Mouse (Mus musculus): ENCODE measurements at regions not wholly inside any gene's neighbourhood (a gene's known extent, or its start where the extent isn't known, plus 50 kb on each side); places are given as distances from the start of the nearest gene placed in this dataset.
A peak's percentile ranks its signal among the peaks of the same experiment; 100 is the strongest.

DNA sequence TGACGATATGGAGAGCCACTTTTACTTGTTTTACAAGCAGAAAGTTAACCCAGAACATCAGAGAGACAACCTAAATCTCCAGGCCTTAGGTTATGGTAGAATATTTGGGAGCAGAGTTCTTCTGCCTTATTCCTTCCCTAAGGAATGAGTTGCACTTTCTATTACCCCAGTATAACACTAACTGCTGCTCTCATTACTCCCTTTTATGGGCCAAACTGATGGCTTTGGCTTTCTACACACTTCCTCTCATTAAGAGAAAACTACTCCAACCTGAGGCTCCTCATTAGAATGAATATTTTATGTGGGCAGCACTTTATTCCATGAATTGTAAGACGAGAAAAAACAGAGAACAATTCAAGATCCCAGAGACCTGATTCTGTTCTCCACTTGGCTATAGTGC, 289.0 kb upstream of the Tnc start:
- intact Hi-C loops (cut with DNase I), result no loop called here
- no peak for DNase-seq (ENCODE audit: extremely low spot score in 1 of 2, low spot score in 2 of 2)

DNA sequence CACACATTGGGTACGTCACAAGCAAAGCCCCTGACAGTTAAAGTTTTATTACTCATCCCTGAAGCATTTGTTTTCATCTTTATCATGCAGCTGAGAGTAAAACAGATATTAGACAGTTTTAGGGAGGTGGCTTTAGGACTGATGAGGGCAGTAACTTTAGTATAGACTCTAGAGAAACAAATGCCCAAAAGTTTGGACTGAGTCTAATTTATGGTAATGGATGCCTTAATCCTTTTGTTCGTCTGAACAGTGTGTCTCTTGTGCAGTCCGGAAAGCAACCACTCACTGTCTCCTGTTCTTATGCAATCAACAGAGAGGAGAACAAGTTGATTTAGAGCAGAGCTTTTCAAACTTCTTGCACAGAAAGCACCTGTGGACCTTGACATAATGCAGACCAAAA, 283.4 kb upstream of the Tnc start:
- DNase-seq (ENCODE audit: extremely low spot score in 1 of 2, low spot score in 2 of 2), result no peak
- intact Hi-C loops (cut with DNase I), result no loop called here

GRCm38 (mm10) chr4:64324391-64324790, 277.6 kb upstream of the Tnc start:
- no peak for DNase-seq (ENCODE audit: extremely low spot score in 1 of 2, low spot score in 2 of 2)
- intact Hi-C loops (cut with DNase I), result no loop called here

GRCm38 (mm10) chr4:64316553-64317347, 269.9 kb upstream of the Tnc start:
- intact Hi-C loops (cut with DNase I), result no loop called here
- DNase-seq (ENCODE audit: extremely low spot score in 1 of 2, low spot score in 2 of 2), result no peak

GRCm38 (mm10) chr4:64296941-64297340, 250.1 kb upstream of the Tnc start:
- DNase-seq (ENCODE audit: extremely low spot score in 1 of 2, low spot score in 2 of 2), result no peak
- intact Hi-C loops (cut with DNase I), result no loop called here

- DNase-seq (ENCODE audit: extremely low spot score in 1 of 2, low spot score in 2 of 2), result peak; percentile 16 to 40
- intact Hi-C loops (cut with DNase I), result no loop called here
These were observed 235.7 kb upstream of the Tnc start for GRCm38 (mm10) chr4:64282471-64282870.

DNA sequence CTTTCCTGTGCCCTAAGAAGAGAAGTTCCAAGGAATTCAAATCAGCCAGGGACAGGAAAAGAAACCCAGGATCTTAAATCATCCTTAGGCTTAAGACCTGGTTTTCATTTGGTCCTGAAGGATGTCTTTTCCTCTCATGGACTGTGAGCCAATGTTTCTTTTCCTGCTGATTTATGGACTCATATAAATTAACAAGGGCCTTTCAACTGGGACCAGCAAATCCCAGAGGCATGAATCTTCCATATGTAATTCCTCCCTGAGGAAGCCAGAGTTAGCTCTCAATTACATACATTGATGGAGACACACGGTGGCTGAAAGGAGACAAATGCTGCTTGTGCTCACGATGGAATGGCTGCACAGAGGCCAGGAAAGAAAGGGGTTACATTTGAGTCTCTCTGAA, 230.2 kb upstream of the Tnc start:
- DNase-seq (ENCODE audit: extremely low spot score in 1 of 2, low spot score in 2 of 2), result no peak

GRCm38 (mm10) chr4:64274291-64274960, 227.6 kb upstream of the Tnc start:
- DNase-seq (ENCODE audit: extremely low spot score in 1 of 2, low spot score in 2 of 2), result no peak
- intact Hi-C loops (cut with DNase I), result loop anchor here (10.0 kb wide), 1 partner anchor 210 kb away; no protein-coding TSS in a partner anchor

More for the DNA sequence above, 230.2 kb upstream of the Tnc start:
- intact Hi-C loops (cut with DNase I), result loop anchor here (10.0 kb wide), 1 partner anchor 208 kb away; no protein-coding TSS in a partner anchor

GRCm38 (mm10) chr4:64269846-64270245, 223.0 kb upstream of the Tnc start:
- intact Hi-C loops (cut with DNase I), result loop anchor here (10.0 kb wide), 1 partner anchor 215 kb away; no protein-coding TSS in a partner anchor
- no peak for DNase-seq (ENCODE audit: extremely low spot score in 1 of 2, low spot score in 2 of 2)

DNA sequence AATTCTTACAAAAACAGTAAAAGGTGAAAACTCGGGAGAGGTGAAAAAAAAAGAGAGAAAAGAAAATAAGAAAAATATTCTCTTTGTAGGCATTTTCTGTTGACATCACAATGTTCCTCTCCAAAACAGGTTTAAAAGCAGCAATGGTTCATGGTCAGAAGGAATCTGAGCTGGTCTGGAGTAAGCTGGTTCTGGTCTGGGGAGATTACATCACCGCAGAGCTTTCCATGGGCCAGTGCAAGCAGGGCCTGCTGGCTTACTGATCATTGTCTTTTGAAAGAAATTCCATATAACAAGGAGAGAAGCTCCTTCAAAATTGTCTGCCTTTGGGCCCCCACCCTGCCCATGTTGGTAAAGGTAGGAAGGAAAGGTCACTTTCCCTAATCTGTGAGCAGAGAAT, 222.3 kb upstream of the Tnc start:
- intact Hi-C loops (cut with DNase I), result no loop called here
- no peak for DNase-seq (ENCODE audit: extremely low spot score in 1 of 2, low spot score in 2 of 2)

DNA sequence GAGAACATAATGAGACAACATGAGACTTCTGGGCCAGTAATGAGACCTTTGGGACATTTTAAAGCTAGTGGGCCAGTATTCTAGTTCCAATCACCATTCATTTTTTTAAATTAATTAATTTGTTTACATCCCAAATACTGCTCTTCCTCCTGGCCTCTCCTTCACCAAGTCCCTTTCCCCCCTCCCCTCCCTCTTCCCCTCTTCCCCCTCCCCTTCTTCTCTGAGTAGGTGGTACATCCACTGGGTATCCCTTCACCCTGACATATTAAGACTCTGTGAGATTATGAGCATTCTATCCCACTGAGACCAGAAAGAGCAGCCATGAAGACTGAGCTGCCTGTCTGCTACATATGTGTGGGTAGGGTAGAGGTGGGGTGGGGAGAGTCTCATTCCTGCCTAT, 213.7 kb upstream of the Tnc start:
- intact Hi-C loops (cut with DNase I), result no loop called here
- DNase-seq (ENCODE audit: extremely low spot score in 1 of 2, low spot score in 2 of 2), result no peak

DNA sequence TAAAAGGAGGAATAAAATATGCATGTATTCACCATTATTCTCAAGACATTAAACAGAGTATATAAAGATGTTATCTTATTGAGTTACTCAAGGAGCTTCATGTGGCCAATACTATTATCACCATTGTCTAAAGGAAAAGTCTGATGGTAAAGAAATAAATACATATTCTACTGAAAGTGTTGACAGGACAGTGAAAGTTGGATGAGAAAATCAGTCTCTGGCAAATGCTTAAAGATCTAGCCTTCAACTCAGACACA, 213.3 kb upstream of the Tnc start:
- no peak for DNase-seq (ENCODE audit: extremely low spot score in 1 of 2, low spot score in 2 of 2)
- intact Hi-C loops (cut with DNase I), result no loop called here

DNA sequence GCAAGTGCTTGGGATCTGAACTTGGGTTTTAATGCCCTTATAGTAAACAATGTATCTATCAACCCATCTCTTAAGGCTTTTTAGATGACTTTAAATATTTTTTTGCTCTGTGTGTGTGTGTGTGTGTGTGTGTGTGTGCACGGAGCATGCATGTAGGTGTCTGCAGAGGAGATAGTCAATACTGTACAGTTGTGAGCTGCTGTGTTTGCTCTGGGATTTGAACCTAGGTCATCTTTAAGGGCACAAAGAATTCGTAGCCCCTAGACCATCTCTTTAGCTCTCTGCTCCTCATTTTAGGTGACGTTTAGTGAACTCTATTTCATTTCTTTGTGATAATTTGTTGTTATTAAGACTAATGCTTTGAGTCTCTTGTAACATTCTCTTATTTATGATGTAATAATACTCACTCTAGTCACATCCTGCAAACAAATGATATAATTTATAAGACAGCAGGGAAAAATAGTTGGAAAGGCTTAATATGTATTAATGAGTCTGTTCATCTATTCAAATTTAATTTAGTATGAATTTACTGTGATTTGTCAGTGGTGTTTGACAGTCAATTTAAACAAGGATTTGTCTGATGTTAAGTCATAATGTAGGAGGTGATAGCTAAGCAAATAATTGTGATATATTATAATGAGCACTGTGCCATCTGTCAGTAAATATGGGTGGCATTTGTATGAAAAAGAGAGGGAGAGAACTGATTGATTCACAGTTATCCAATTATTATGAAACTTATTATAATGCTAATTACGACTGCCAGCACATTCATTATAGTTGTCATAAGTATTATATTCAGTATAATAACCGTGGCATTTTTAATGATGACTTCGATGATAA, 212.8 kb upstream of the Tnc start:
- intact Hi-C loops (cut with DNase I), result no loop called here
- DNase-seq (ENCODE audit: extremely low spot score in 1 of 2, low spot score in 2 of 2), result no peak

DNA sequence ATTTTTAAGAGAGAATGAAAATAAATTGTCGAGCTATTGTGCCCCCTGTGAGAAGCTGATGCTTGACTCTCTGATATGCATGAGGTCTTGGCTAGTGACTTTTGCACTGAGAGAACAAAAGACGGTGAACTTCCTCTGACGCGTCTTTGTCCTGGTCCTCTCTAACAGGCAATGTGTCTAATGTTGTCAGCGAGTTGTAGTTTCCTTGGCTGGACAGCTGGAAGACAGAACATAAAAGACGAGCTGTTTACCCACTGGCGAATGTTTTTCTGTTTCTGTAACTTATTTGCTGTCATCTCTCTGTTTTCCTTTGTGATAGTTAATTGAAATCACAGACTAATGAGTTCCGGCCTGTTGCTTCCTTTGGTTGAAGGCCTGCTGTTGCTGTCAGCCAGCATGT, 208.4 kb upstream of the Tnc start:
- intact Hi-C loops (cut with DNase I), result no loop called here
- DNase-seq (ENCODE audit: extremely low spot score in 1 of 2, low spot score in 2 of 2), result no peak

- intact Hi-C loops (cut with DNase I), result no loop called here
- no peak for DNase-seq (ENCODE audit: extremely low spot score in 1 of 2, low spot score in 2 of 2)
These were observed 203.9 kb upstream of the Tnc start for GRCm38 (mm10) chr4:64250691-64251090.

DNA sequence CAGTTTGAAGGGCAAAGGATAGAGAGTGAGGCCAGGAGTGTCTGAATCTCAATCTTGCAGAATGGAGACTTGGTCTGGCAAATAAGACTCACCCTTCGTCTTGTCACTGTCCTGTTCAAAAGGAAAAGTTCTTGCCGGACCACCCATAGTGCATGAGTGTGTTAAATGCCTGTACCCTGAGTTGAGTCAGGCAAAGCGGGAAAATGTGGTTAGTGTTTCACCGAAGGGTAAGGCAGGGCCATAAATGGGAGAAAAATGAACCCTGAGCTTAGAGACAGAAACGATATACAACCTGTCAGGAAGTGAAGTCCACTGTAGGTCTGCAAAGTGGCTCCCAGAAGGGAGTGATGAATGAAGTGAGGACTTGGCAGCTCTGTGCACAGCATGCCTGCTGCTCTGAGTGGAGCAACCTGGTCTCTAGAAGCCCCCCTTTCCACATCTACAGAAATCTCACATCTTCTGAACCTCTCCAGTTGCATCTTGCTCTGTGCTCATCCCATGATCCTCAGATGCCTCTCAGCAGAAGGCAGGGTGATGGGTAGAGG, 191.5 kb upstream of the Tnc start:
- no peak for DNase-seq (ENCODE audit: extremely low spot score in 1 of 2, low spot score in 2 of 2)
- intact Hi-C loops (cut with DNase I), result no loop called here

DNA sequence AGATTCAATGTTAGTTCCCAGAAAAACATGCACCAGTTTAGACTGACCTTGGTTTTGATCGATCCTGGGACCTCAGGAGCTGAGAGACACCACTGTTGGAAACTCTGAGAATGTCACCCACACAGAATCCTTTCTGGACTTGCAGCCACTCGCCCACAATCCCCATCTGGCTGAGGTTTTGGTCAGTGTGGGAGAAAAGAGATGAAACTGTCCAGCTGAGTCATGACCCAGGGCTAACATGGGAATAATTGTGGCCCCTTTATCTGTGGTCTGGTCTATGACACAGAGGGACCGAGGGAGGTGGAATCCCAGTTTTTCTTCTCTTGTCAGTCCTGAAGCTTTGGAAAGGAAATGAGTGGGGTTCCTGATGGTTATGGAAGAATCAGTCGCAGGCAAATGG, 188.7 kb upstream of the Tnc start:
- no peak for DNase-seq (ENCODE audit: extremely low spot score in 1 of 2, low spot score in 2 of 2)
- intact Hi-C loops (cut with DNase I), result no loop called here

DNA sequence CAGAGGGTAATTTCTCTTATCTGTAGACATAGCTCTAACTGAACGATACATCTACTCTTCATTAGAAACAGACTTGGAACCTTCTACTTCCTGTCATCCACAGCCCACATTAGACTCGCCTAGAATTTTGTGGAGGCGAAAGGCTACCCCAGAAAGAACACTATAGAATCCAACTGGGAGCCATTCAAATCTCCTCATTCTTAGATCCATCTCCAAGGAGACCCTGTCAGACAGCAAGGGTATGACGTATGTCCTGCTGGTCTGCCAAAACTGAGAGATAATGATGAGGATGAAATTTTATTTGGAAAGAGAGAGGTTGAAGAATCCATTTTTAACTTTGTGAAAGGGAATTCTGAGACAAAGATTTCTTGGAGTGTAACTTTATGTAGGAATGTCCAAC, 185.3 kb upstream of the Tnc start:
- intact Hi-C loops (cut with DNase I), result no loop called here
- no peak for DNase-seq (ENCODE audit: extremely low spot score in 1 of 2, low spot score in 2 of 2)

GRCm38 (mm10) chr4:64228341-64228740, 181.5 kb upstream of the Tnc start:
- intact Hi-C loops (cut with DNase I), result no loop called here
- DNase-seq (ENCODE audit: extremely low spot score in 1 of 2, low spot score in 2 of 2), result no peak

- intact Hi-C loops (cut with DNase I), result no loop called here
- DNase-seq (ENCODE audit: extremely low spot score in 1 of 2, low spot score in 2 of 2), result no peak
These were observed 179.8 kb upstream of the Tnc start for GRCm38 (mm10) chr4:64226635-64227034.

Measured in left cerebral cortex, postnatal 10 days (tissue).